Mouse (Mus musculus): ENCODE results near the gene Dis3l2. TPM values are rescaled to one million over a fixed set of nuclear protein-coding genes. Genes with fewer than 3 reads are reported as not detected.

The Dis3l2 gene
- polyA plus RNA-seq (2015; fragmentation: Illumina TruSeq; extraction: RNeasy Lipid Tissue Mini Kit (QIAGEN cat#74804); ENCODE audit: insufficient read depth, low read depth, low replicate concordance), result 2.9 TPM

DNA sequence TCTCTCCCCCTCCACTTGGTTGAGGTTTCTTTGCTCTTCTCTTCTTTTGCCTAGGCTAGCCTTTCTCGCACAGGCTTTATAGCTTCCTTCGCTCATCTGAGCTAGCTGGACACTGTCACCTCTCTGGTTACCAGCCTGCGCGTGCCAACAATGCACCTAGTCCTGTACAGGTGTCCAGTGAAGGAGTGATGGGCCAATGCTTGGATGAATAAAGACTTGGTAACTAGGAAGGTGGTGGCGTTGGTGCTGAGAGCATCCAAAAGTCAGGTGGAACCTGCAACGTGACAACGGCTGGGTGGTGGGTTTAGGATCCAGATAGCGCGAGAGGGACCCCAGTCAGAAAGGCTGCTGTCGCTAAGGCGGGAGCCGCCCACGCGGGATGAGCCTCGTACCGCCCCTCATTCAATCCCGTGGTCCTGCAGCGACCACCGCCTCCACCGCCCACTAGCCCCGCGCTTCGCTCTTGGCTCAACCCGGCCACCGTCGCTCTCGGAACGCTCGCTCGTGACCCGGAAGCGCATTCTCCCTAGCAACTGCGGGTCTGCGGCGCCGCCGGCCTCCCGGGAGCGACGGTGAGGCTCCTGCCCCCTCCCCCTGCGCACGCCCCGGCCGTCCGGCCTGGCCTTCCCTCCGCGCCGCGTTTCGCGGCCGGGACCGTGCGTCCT lies at the start of gene Dis3l2:
TSS of gene Dis3l2 (plus strand) at position 509 of the 665 bp plus-strand sequence.

DNA sequence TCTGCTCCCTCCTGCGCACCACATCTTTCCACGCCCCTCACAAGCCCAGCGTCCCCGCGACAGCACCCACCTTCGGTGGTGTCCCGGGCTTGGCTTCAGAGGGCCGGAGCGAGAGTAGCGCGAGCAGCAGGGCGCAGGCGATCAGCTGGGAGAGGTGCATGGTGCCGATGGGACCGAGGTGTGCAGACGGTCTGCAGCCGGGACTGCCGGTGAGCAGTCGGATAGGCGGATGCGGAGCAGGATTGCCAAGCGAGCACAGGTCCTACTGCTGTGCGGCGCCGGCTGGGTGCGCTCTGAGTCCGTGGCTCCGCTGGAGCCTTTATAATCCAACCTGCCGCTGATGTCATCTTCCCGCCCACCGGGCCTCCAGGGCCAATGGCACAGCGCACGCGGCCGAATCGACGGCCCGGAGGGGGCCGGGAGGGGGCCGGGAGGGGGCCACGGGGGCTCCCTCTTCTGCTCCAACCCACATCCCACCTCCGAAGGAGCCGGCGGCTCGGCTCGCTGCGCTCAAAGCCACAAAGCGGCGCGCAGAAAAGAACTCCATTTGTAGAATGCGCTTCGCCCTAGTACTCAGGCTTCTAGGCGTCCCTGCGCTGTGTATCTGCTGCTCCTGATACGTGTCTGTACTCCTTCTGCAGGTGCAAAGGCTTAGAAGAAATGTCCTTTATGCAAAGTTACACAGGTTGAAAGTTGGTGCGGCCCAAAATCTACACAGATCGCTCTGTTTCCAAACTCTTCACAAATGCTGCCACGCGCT lies 33.1 kb upstream of the Dis3l2 start, which contains the start of gene Nppc:
TSS of gene Nppc (minus strand) at position 293 of the 760 bp plus-strand sequence.

DNA sequence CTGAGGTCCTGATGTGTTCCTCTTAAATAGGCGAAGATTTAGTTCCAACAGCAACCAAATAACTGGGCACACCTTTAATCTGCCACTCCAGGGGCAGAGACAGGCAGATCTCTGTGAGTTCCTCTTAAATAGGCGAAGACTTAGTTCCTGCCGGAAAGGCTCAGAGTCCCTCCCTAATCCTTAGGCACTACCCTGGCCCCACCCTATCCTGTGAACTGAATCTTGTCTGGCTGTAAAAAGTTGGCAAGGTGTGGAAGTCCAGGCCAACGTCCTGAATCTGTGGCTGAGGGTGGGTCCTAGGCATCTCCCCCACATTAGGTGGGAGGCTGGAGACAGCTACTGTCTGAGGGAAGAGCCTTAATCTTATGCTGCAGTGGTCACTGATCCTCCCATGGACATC lies 386.2 kb downstream of the Dis3l2 start, which contains the start of gene Alppl2:
TSS of gene Alppl2 (minus strand) at position 101 of the 400 bp plus-strand sequence.

Other genes with a start within 250 kb of the Dis3l2 start
- 214 TPM for gene Ptma, start 177.1 kb upstream of the Dis3l2 start, polyA plus RNA-seq (2015; fragmentation: Illumina TruSeq; extraction: RNeasy Lipid Tissue Mini Kit (QIAGEN cat#74804); ENCODE audit: insufficient read depth, low read depth, low replicate concordance)
- gene Pde6d, start 121.2 kb upstream of the Dis3l2 start, polyA plus RNA-seq (2015; fragmentation: Illumina TruSeq; extraction: RNeasy Lipid Tissue Mini Kit (QIAGEN cat#74804); ENCODE audit: insufficient read depth, low read depth, low replicate concordance), result 5.8 TPM
- gene Cops7b, start 120.9 kb upstream of the Dis3l2 start, polyA plus RNA-seq (2015; fragmentation: Illumina TruSeq; extraction: RNeasy Lipid Tissue Mini Kit (QIAGEN cat#74804); ENCODE audit: insufficient read depth, low read depth, low replicate concordance), result 3.7 TPM
- not detected for gene Nppc, start 33.2 kb upstream of the Dis3l2 start, polyA plus RNA-seq (2015; fragmentation: Illumina TruSeq; extraction: RNeasy Lipid Tissue Mini Kit (QIAGEN cat#74804); ENCODE audit: insufficient read depth, low read depth, low replicate concordance)

Measured in pancreas, adult 10 weeks (tissue).